Comparison of ENCODE assay signal across 8 mouse cellular contexts in genomic region chr4:150086841-150087160, GRCm38 (mm10). TPM values are rescaled to one million over a fixed set of nuclear protein-coding genes. Genes with fewer than 3 reads are reported as not detected.
A peak's percentile ranks its signal among the peaks of the same experiment; 100 is the strongest.
DNase-seq lines count a peak whose midpoint lies in the region; ATAC-seq and TF ChIP-seq lines count a peak whose summit lies in the region.

No protein-coding gene starts in this region.

- peak overlapping the region; percentile 97 for H3K4me2 ChIP-seq in heart, embryonic 12.5 days
- peak overlapping the region; percentile 98 for H3K4me2 ChIP-seq in forebrain, embryonic 15.5 days (replicated peaks)
- peak overlapping the region; percentile 85 for H3K4me2 ChIP-seq in liver, embryonic 16.5 days (ENCODE audit: low read depth, low read length)

- 4% methylated on average over 7 of the region's 7 CpGs for WGBS in heart, embryonic 12.5 days
- WGBS in forebrain, embryonic 15.5 days: 2% methylated on average over 7 of the region's 7 CpGs
- WGBS in liver, embryonic 16.5 days (ENCODE audit: insufficient replicate concordance): 2% methylated on average over 7 of the region's 7 CpGs

- H3K4me1 ChIP-seq in heart, embryonic 12.5 days (replicated peaks): peaks cover 34% of the 10 kb centered on the region
- H3K4me1 ChIP-seq in E14TG2a.4 (replicated peaks; ENCODE audit: low read depth, low read length): peaks cover 14% of the 10 kb centered on the region
- peaks cover 14% of the 10 kb centered on the region for H3K4me1 ChIP-seq in forebrain, embryonic 15.5 days
- H3K4me1 ChIP-seq in liver, embryonic 16.5 days (ENCODE audit: control insufficient read depth, low read depth, low read length): peaks cover 7% of the 10 kb centered on the region

- peak overlapping the region; percentile 61; the same call in 1 of the 2 replicates for H3K27ac ChIP-seq in heart, embryonic 12.5 days (ENCODE audit: poor library complexity, severe bottlenecking)
- H3K27ac ChIP-seq in forebrain, embryonic 15.5 days (replicated peaks): no peak overlapping the region
- no peak overlapping the region for H3K27ac ChIP-seq in liver, embryonic 16.5 days (ENCODE audit: low read length)

- no peak for TF ChIP-seq CTCF in E14TG2a.4 (conservative IDR thresholded peaks at IDR 0.05; ENCODE audit: low read length)

- peaks cover 6% of the 10 kb centered on the region for H3K27me3 ChIP-seq in heart, embryonic 12.5 days (replicated peaks)
- H3K27me3 ChIP-seq in E14TG2a.4 (ENCODE audit: insufficient read depth, low read length): peaks cover 40% of the 10 kb centered on the region
- H3K27me3 ChIP-seq in forebrain, embryonic 15.5 days: peaks cover 22% of the 10 kb centered on the region
- peaks cover 6% of the 10 kb centered on the region for H3K27me3 ChIP-seq in liver, embryonic 16.5 days (ENCODE audit: control insufficient read depth, insufficient read depth, low read depth, low read length)

- H3K9me3 ChIP-seq in heart, embryonic 12.5 days (replicated peaks): peaks cover 6% of the 10 kb centered on the region; the same call in 1 of the 2 replicates
- H3K9me3 ChIP-seq in E14TG2a.4 (ENCODE audit: low read length): no peaks in the 10 kb centered on the region
- no peaks in the 10 kb centered on the region for H3K9me3 ChIP-seq in forebrain, embryonic 15.5 days
- no peaks in the 10 kb centered on the region for H3K9me3 ChIP-seq in liver, embryonic 16.5 days (replicated peaks; ENCODE audit: control insufficient read depth, low read length)

- ATAC-seq in heart, embryonic 12.5 days (ENCODE audit: insufficient number of reproducible peaks, low FRiP score): no peak
- no peak for ATAC-seq in forebrain, embryonic 15.5 days (replicated peaks)
- no peak for ATAC-seq in liver, embryonic 16.5 days (ENCODE audit: low read depth)

- H3K4me3 ChIP-seq in heart, embryonic 12.5 days: peak overlapping the region; percentile 67
- H3K4me3 ChIP-seq in E14TG2a.4 (replicated peaks; ENCODE audit: low read length): peak overlapping the region; percentile 67
- H3K4me3 ChIP-seq in forebrain, embryonic 15.5 days: peak overlapping the region; percentile 50
- H3K4me3 ChIP-seq in liver, embryonic 16.5 days (ENCODE audit: low read depth, low read length): peak overlapping the region; percentile 63

- DNase-seq in heart, adult 8-10 months (ENCODE audit: low spot score): no peak
- no peak for DNase-seq in ovary, adult 18-20 months (ENCODE audit: low spot score)
- no peak for DNase-seq in spleen, postnatal 36 days (ENCODE audit: low spot score in 2 of 2)
- no peak for DNase-seq in frontal cortex, postnatal 10 days (ENCODE audit: low spot score in 2 of 2)

- H3K36me3 ChIP-seq in heart, embryonic 12.5 days: no peaks in the 10 kb centered on the region
- no peaks in the 10 kb centered on the region for H3K36me3 ChIP-seq in E14TG2a.4 (ENCODE audit: insufficient read depth, low read length)
- no peaks in the 10 kb centered on the region for H3K36me3 ChIP-seq in forebrain, embryonic 15.5 days
- no peaks in the 10 kb centered on the region for H3K36me3 ChIP-seq in liver, embryonic 16.5 days (ENCODE audit: control insufficient read depth, insufficient read depth)

- H3K9ac ChIP-seq in heart, embryonic 12.5 days: peak overlapping the region; percentile 60
- peak overlapping the region; percentile 42; the same call in 1 of the 2 replicates for H3K9ac ChIP-seq in forebrain, embryonic 15.5 days (replicated peaks)
- H3K9ac ChIP-seq in liver, embryonic 16.5 days (ENCODE audit: low read depth, low read length): no peak overlapping the region

RNA-seq across cellular contexts. Expression of gene Gpr157, which starts 0.4 kb away (rescaled TPM):
- polyA plus RNA-seq in heart, embryonic 12.5 days (2016; fragmentation: Nextera tagmentation; extraction: Ambion mirVana): 2.1 and 2.2 TPM in 2 replicates
- total RNA-seq in heart, adult 8-10 months (2022): 10 to 100 TPM; 28.8 to 42.7 (median 39.0) TPM
- polyA plus RNA-seq in forebrain, embryonic 15.5 days (2015; fragmentation: Nextera tagmentation; extraction: Ambion mirVana): 0.20 and 0.23 TPM in 2 replicates
- polyA plus RNA-seq in liver, embryonic 16.5 days (2015; fragmentation: Nextera tagmentation; extraction: Ambion mirVana): 0.37 and 0.74 TPM in 2 replicates

RNA-seq across cellular contexts. Expression of gene Slc2a5, which starts 32.3 kb away (rescaled TPM):
- 1.2 and 1.7 TPM in 2 replicates for polyA plus RNA-seq in heart, embryonic 12.5 days (2016; fragmentation: Nextera tagmentation; extraction: Ambion mirVana)
- under 1 TPM in 1 of 4 experiments, not detected in 3; 0.55 TPM for total RNA-seq in heart, adult 8-10 months (2022)
- 1.9 and 2.4 TPM in 2 replicates for polyA plus RNA-seq in forebrain, embryonic 15.5 days (2015; fragmentation: Nextera tagmentation; extraction: Ambion mirVana)
- 0.21 and 0.27 TPM in 2 replicates for polyA plus RNA-seq in liver, embryonic 16.5 days (2015; fragmentation: Nextera tagmentation; extraction: Ambion mirVana)
